Mouse (Mus musculus) adrenal gland (tissue): ENCODE measurements at regions not wholly inside any gene's neighbourhood (a gene's known extent, or its start where the extent isn't known, plus 50 kb on each side); places are given as distances from the start of the nearest gene placed in this dataset.

Experiments used
- intact Hi-C: fragments of 180-260 bp; cut with DNase I; formaldehyde crosslinking; loops from one replicate; pipeline ENCODE4 v1.15.1; 2025

- intact Hi-C loops, result no loop called here
Observed at GRCm38 (mm10) chr6:108717681-108718080, 57.3 kb downstream of the Bhlhe40 start.

GRCm38 (mm10) chr6:108718887-108719286 lies 58.5 kb downstream of the Bhlhe40 start:
- intact Hi-C loops, result no loop called here

- intact Hi-C loops, result no loop called here
Observed at GRCm38 (mm10) chr6:108719977-108720376, 59.5 kb downstream of the Bhlhe40 start.

GRCm38 (mm10) chr6:108720978-108721377 lies 60.5 kb downstream of the Bhlhe40 start:
- intact Hi-C loops, result no loop called here

- intact Hi-C loops, result no loop called here
Observed at GRCm38 (mm10) chr6:108721557-108721956, 61.1 kb downstream of the Bhlhe40 start.

- intact Hi-C loops, result no loop called here
Observed at GRCm38 (mm10) chr6:108723236-108723635, 59.7 kb upstream of the Arl8b start.

GRCm38 (mm10) chr6:108723751-108724150 lies 59.1 kb upstream of the Arl8b start:
- intact Hi-C loops, result no loop called here

- intact Hi-C loops, result loop anchor here (10.0 kb wide), 1 partner anchor 636 kb away; no protein-coding TSS in a partner anchor
Observed at GRCm38 (mm10) chr6:108731107-108731630, 51.7 kb upstream of the Arl8b start.
